Mouse (Mus musculus) spleen, adult 2 months (tissue): ENCODE data around the gene Tmem234.

Source experiments
- CTCF ChIP-seq: fragments of 200-500 bp; IDR thresholded peaks from 2 replicates; pipeline ENCODE4 v1.5.1; 2011; ENCODE audit warnings: mild to moderate bottlenecking, inconsistent platforms; ENCODE audit not compliant: insufficient read depth, insufficient read length, insufficient replicate concordance; ENCODE audit errors: extremely low read depth
- POLR2A ChIP-seq: fragments of 200-500 bp; IDR thresholded peaks from 2 replicates; pipeline ENCODE4 v1.6.1; 2011; ENCODE audit warnings: low read depth, low read length, inconsistent platforms

DNA sequence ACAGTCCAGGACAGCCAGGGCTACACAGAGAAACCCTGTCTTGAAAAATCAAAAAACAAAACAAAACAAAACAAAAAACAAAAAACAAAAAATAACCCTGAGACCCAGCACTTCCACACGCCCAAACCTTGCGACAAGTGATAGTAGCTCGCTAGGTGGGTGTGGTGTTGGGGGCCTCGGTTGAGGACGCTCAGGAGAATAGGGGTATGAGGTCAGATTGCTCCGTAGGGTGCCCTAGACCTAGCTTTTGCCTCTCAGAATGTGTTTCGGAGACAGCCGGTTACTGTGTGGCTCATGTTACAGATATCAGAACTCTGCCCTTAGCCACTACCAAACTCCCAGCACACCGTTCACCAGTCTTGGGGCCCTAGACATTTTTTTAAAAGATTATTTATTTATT lies 14.7 kb upstream of the Tmem234 start:
- TF ChIP-seq CTCF (no peak), POLR2A (no peak)
